Mouse (Mus musculus) liver, embryonic 14.5 days (tissue): ENCODE data around the gene Bdkrb2.

Experiments
- CTCF ChIP-seq: IDR thresholded peaks from 2 replicates; pipeline ENCODE4 v1.5.1; 2016; ENCODE audit warnings: antibody characterized with exemption, low read depth, control low read depth
- EP300 ChIP-seq: IDR thresholded peaks from 2 replicates; pipeline ENCODE4 v1.6.1; 2016; ENCODE audit warnings: antibody characterized with exemption, low read depth

- TF ChIP-seq CTCF = no peak
- no peak for TF ChIP-seq EP300
These were observed 36.1 kb downstream of the Bdkrb2 start for GRCm38 (mm10) chr12:105599098-105599497.
